Mouse (Mus musculus) stomach, adult 2 months (tissue): ENCODE results near the gene Dact3. TPM values are rescaled to one million over a fixed set of nuclear protein-coding genes. Genes with fewer than 3 reads are reported as not detected.

Source experiments
- polyA plus RNA-seq: library from polyadenylated mRNA; depleted of rRNA; stranded (reverse); fragments of >200 nt; gene quantifications from 2 replicates; pipeline ENCODE4 v1.2.3, GENCODE M21; 2012; rRNA removed

Dact3 gene
- polyA plus RNA-seq: 30.7 and 76.5 TPM in 2 replicates

DNA sequence AGATGAGACGGTGACA, at the start of gene Dact3:
TSS of gene Dact3 (plus strand) at position 8 of the 16 bp plus-strand sequence.

DNA sequence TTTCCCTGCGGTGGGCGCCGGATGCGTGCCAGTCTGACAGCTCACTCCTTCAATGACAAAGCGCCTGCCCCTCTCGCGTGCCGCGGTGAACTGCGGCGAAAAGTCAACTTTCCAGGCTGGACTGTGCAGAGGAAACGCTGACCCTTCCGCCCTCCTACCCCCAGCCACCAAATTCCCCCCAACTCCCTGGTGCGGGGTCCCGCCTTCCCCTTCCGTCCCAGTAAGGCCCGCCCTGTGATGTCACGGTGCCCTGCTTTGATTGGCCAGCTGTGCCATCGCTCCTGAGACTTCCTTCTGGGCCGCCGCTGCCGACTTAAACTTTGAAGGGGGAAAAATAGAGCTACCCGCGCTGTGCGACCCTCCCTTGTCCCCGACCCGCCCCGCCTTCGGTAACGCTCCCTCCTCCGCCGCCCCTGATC, 32.5 kb upstream of the Dact3 start, which contains the start of gene Prkd2:
TSS of gene Prkd2 (plus strand) at position 258 of the 419 bp plus-strand sequence.

DNA sequence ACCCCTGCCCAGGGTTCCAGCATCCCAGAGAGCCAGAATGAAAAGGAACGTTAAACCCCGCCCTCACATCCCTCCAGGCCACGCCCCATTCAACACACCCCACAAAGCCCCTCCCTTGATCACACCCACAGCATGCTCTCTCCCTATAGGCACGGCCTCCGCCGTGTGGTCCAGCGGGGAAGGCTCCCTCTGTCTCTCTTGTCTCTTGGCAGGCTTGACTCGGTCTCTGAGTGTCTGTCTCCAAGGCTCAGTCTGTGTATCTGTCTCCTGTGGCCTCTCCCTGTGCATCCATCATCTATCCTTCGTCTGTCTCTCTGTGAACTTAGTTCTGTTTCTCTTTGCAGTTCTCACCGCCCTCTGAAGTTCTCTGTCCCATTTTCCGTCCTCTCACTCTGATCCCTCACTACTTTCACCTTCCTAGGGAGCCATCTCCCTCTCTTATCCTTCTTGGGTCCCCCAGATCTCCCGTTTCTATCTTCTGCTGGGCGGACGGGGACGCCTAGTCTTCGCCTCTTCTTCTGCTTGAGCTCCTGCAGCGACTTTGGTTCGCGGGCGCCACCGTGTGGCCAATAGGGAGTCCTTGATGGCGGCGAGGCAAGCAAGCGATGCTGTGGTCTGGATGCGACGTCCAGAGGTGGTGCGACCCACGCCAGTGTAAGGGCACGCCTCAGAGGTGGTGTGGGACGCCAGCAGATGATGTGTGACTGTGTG, 16.7 kb downstream of the Dact3 start, which contains the start of gene Gng8:
TSS of gene Gng8 (plus strand) at position 146 of the 711 bp plus-strand sequence.

DNA sequence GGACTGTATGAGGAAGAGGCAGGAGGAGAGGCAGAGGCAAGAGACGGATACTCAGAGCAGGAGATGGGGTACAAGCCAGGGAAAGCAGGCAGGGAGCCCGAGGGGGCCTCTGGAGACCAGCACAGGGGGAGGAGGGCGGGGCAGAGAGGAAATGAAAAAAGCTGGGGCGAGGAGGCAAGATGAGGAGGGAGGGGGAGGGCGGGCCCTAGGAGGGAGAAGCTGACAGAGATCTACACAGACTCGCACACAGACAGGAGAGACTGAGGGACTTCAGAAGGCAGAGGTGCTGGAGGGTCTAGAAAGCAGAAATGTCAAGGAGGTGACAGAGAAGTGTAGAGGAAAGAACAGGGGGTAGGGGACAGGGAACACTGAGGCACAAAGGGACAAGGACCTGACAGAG, 31.2 kb downstream of the Dact3 start, which contains the start of gene Ptgir:
TSS of gene Ptgir (plus strand) at position 210 of the 400 bp plus-strand sequence.

DNA sequence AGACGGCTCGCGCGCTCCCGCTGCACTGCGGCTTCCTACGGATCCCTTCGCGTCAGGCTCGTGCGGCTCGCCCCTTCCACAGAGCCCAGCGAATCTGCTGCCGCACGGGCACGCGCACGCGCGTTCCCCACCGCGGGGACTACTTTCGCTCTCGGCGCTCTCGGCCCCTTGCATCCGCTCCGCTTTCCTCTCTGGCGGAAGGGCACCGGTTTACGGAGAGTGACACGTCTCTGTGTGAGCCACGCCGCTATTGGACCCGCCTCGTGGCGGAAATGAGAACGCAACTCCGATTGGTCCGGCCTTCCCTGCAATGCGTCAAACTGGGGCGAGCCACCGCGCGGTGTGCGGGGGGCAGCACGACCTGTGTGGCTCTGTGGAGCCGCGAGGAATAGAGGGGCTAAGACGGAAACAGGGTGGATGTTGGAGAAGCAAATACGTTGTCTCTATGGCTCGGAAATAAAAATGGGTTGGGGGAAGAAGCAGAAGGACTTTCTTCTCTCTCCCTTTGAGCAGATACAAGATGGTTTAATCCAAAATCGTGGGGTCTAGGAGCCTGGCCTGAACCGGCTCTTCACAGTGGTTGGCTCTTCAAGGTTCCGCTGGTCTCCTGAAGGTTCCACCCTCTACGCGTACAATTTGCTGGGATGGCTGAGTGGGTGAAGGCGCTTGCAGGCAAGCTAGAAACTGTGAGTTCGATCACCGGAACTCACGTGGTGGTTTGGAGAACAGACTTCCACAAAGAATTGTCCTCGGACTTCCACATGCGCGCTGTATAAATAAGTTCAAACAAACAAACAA, 49.1 kb downstream of the Dact3 start, which contains the start of gene Calm3:
TSS of gene Calm3 (minus strand) at position 78 of the 798 bp plus-strand sequence.

Other genes starting within 250 kb of the Dact3 start
- not detected in 2 replicates for gene Ceacam15, start 199.6 kb upstream of the Dact3 start, polyA plus RNA-seq
- 0.16 TPM in 1 of 2 replicates, not detected in the other for gene Ceacam9, start 153.4 kb upstream of the Dact3 start, polyA plus RNA-seq
- gene Ap2s1, start 136.9 kb upstream of the Dact3 start, polyA plus RNA-seq: 208 and 306 TPM in 2 replicates
- gene Slc1a5, start 94.0 kb upstream of the Dact3 start, polyA plus RNA-seq: 38.8 and 53.1 TPM in 2 replicates
- 67.8 and 69.3 TPM in 2 replicates for gene Strn4, start 59.4 kb upstream of the Dact3 start, polyA plus RNA-seq
- 11.9 and 19.0 TPM in 2 replicates for gene Fkrp, start 58.6 kb upstream of the Dact3 start, polyA plus RNA-seq
- 13.5 and 16.1 TPM in 2 replicates for gene Prkd2, start 32.4 kb upstream of the Dact3 start, polyA plus RNA-seq
- 5.1 and 6.2 TPM in 2 replicates for gene Gng8, start 16.5 kb downstream of the Dact3 start, polyA plus RNA-seq
- 1.8 and 3.1 TPM in 2 replicates for gene Ptgir, start 31.2 kb downstream of the Dact3 start, polyA plus RNA-seq
- 145 and 149 TPM in 2 replicates for gene Calm3, start 48.8 kb downstream of the Dact3 start, polyA plus RNA-seq
- 1.8 and 3.2 TPM in 2 replicates for gene Pnmal2, start 69.4 kb downstream of the Dact3 start, polyA plus RNA-seq
- gene Pnmal1, start 84.4 kb downstream of the Dact3 start, polyA plus RNA-seq: 0.04 and 0.08 TPM in 2 replicates
- gene Gm42372, start 107.8 kb downstream of the Dact3 start, polyA plus RNA-seq: 0.01 TPM in 1 of 2 replicates, not detected in the other
- 0.70 TPM in 2 replicates for gene Ccdc8, start 117.4 kb downstream of the Dact3 start, polyA plus RNA-seq
- gene Ppp5c, start 152.6 kb downstream of the Dact3 start, polyA plus RNA-seq: 124 and 163 TPM in 2 replicates
- 0.29 and 1.7 TPM in 2 replicates for gene Hif3a, start 187.1 kb downstream of the Dact3 start, polyA plus RNA-seq
- not detected in 2 replicates for gene Psg16, start 198.7 kb downstream of the Dact3 start, polyA plus RNA-seq